Mouse (Mus musculus) central nervous system, embryonic 18 days (tissue): Measurements from ENCODE around the gene Olfr806. TPM values are rescaled to one million over a fixed set of nuclear protein-coding genes. Genes with fewer than 3 reads are reported as not detected.

ENCODE experiments used
- polyA plus RNA-seq: library from polyadenylated mRNA; depleted of rRNA; stranded (reverse); fragments of >200 nt; gene quantifications from 2 replicates; pipeline ENCODE4 v1.2.3, GENCODE M21; 2012; rRNA removed

Olfr806 gene
- not detected in 2 replicates for polyA plus RNA-seq

DNA sequence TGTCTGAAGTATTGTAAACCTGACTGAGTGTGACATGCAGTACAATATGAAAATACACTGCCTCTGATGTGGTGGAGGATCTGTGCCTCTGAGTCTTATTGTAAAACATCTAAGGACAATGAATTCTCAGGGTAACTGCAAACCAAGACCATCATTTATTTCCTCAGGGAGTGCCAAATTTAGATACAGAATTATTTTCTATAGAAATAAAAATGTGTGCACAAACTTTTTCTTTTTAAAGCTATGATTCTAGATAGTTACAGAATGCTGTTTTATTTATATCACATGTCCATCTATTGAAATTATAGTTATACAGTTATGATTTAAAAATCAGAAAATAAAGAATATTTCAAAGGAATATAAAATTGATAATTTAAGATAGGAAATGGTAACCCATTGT, at the start of gene Olfr806:
Gene Olfr806 (minus strand): TSS at position 101 of the 400 bp plus-strand sequence.

DNA sequence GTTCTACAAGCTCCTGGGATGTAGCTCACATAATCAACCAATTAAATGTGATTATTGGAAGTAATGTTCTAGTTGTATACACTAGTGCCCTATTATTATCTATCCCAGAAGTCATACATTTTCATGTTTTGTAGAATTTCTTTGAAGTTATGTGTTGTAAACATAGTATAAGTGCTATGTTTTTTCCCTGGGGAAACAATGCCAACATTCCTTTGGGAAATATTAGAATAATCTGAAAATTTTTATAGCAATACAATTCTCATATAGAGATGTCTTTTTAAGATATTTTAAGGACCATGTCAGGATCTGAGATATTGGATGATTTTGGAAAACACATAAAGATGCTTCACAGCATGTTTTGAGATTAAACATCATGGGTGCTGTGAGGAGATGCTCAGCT, 32.6 kb upstream of the Olfr806 start, which contains the start of gene Olfr809:
Gene Olfr809 (plus strand): TSS at position 301 of the 400 bp plus-strand sequence.

DNA sequence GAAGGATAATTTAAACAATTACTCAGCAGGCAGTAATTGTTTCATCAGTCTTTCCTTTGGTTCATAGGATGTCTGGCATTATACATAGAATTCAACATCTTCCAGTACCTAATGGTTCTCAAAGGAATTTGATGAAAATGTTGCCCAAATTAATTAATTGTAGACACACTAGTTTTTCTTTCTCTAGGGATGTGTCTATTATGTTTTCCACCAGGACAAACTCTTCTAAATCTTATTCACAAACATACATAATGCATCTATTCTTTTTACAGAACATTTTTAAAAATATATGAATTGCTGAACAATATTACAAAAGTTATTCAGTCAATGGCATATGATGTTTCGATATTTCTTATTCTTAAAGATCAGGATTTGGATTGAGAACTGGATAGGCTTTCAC, 23.5 kb upstream of the Olfr806 start, which contains the start of gene Olfr808:
Gene Olfr808 (plus strand): TSS at position 301 of the 400 bp plus-strand sequence.

DNA sequence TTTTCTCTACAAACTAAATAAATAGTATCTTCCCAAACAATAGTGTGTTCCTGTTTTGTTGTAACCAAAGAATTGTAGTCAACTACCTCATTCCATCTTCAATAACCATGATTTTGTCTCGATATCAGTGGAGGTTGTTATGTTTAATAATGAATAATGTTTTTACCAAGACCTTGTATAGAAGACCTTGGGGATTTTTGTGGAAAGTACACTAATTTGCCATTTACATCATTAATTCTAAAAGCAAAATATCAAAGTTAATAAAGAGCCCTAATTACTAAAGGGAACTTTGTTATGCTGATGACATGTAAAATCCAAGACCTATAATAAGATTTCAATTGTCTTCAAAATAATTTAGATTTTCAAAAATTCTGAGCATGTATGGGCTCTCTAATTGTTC, 16.0 kb upstream of the Olfr806 start, which contains the start of gene Olfr807:
Gene Olfr807 (minus strand): TSS at position 101 of the 400 bp plus-strand sequence.

DNA sequence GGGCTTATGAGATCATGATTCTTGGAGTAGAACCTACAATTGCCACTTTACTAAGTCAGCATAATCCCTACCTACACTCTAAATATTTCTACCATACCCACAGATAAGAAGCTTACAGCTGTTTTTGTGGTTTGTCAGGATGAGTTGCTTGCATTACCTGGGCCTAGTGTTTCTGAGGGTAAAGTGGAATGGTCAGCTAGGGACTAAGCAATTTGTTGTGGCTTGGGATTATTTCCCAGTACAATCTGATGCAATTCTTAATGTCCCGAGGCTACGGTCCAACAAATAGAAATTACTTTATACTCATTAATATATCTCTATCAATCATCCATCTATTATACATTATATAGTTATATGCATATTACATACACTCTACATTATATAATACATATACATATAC, 12.4 kb downstream of the Olfr806 start, which contains the start of gene Olfr805:
Gene Olfr805 (minus strand): TSS at position 101 of the 400 bp plus-strand sequence.

DNA sequence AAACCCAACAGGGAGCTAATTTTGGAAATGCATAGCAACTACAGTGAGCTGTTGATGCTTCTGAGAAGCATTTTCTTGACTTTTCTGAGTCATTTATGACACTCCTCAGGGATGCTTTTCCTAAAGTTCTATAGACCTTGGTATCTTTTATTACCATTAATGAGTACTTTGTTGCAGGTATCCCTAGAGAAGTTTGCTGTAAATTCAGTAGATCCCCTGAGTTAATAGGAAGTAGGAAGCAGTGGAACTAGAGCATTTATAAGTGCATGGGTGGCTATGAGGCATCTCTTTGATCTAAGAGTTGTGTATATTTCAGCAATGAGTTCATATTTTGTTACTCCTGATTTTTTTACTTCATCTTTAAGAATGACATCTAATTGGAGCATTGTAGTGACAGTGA, 38.8 kb downstream of the Olfr806 start, which contains the start of gene Olfr804:
Gene Olfr804 (plus strand): TSS at position 301 of the 400 bp plus-strand sequence.

DNA sequence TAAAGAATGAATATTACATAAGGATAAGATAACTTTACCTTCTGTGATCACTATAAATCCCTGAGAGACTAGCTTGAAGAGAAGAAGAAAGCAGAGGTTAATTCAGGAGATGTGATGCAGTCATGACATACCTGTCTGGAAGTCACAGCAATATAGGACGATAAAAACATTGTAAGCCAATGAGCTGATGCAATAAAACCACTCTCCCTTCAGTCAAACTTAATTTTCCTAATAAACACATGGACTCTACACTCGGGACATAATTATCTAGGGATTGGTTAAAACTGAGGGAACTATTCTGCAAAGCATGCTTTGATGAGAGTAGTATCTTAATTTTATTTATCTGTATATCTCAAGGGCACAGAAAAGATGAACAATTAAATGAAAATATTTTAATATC, 47.5 kb downstream of the Olfr806 start, which contains the start of gene Olfr803:
Gene Olfr803 (minus strand): TSS at position 101 of the 400 bp plus-strand sequence.

DNA sequence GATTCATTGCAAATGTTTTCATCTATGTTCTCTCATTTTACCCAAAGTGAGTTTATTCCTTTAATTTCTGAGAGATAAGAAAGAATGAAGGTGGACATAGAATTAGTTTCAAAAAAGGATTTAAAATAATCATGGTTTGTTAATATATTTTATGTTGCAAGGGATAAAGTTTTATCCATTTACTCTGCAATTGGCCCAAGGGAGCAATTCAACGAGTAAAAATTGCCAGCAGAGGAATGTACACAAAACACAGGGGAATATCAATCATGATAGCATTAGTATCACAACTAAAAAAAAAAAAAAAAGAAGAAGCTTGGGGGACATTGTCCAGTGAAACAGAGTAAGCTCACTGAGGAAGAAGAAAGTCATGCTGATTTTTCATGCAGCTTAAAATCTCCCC, 53.7 kb downstream of the Olfr806 start, which contains the start of gene Olfr802:
Gene Olfr802 (minus strand): TSS at position 101 of the 400 bp plus-strand sequence.

Other genes with a start within 250 kb of the Olfr806 start
- gene Olfr790, start 243.4 kb downstream of the Olfr806 start, polyA plus RNA-seq, result not detected in 2 replicates
- not detected in 2 replicates for gene Olfr791, start 220.1 kb downstream of the Olfr806 start, polyA plus RNA-seq
- not detected in 2 replicates for gene Olfr792, start 202.8 kb downstream of the Olfr806 start, polyA plus RNA-seq
- gene Olfr794, start 174.3 kb downstream of the Olfr806 start, polyA plus RNA-seq, result not detected in 2 replicates
- gene Olfr796, start 129.4 kb downstream of the Olfr806 start, polyA plus RNA-seq, result not detected in 2 replicates
- gene Olfr798, start 114.0 kb downstream of the Olfr806 start, polyA plus RNA-seq, result not detected in 2 replicates
- not detected in 2 replicates for gene Olfr799, start 104.4 kb downstream of the Olfr806 start, polyA plus RNA-seq
- not detected in 2 replicates for gene Olfr800, start 84.2 kb downstream of the Olfr806 start, polyA plus RNA-seq
- not detected in 2 replicates for gene Olfr801, start 68.1 kb downstream of the Olfr806 start, polyA plus RNA-seq
- not detected in 2 replicates for gene Olfr802, start 53.8 kb downstream of the Olfr806 start, polyA plus RNA-seq
- gene Olfr803, start 47.6 kb downstream of the Olfr806 start, polyA plus RNA-seq, result not detected in 2 replicates
- gene Olfr804, start 38.7 kb downstream of the Olfr806 start, polyA plus RNA-seq, result not detected in 2 replicates
- not detected in 2 replicates for gene Olfr805, start 12.5 kb downstream of the Olfr806 start, polyA plus RNA-seq
- not detected in 2 replicates for gene Olfr807, start 15.9 kb upstream of the Olfr806 start, polyA plus RNA-seq
- not detected in 2 replicates for gene Olfr808, start 23.6 kb upstream of the Olfr806 start, polyA plus RNA-seq
- gene Olfr809, start 32.7 kb upstream of the Olfr806 start, polyA plus RNA-seq, result not detected in 2 replicates
- gene Olfr810, start 53.0 kb upstream of the Olfr806 start, polyA plus RNA-seq, result not detected in 2 replicates
- not detected in 2 replicates for gene Olfr811, start 62.5 kb upstream of the Olfr806 start, polyA plus RNA-seq
- not detected in 2 replicates for gene Olfr812, start 104.2 kb upstream of the Olfr806 start, polyA plus RNA-seq
- gene Olfr813, start 113.4 kb upstream of the Olfr806 start, polyA plus RNA-seq, result not detected in 2 replicates
- gene Olfr814, start 137.9 kb upstream of the Olfr806 start, polyA plus RNA-seq, result not detected in 2 replicates
- not detected in 2 replicates for gene Olfr815, start 163.9 kb upstream of the Olfr806 start, polyA plus RNA-seq
- not detected in 2 replicates for gene Olfr816, start 173.7 kb upstream of the Olfr806 start, polyA plus RNA-seq
- gene Olfr818, start 207.2 kb upstream of the Olfr806 start, polyA plus RNA-seq, result not detected in 2 replicates
- not detected in 2 replicates for gene Olfr819, start 225.3 kb upstream of the Olfr806 start, polyA plus RNA-seq
- gene Olfr247, start 234.2 kb upstream of the Olfr806 start, polyA plus RNA-seq, result not detected in 2 replicates
- not detected in 2 replicates for gene Gm10310, start 243.1 kb upstream of the Olfr806 start, polyA plus RNA-seq